Mouse (Mus musculus): Measurements from ENCODE around the gene Klk5.

Klk5 gene

GRCm38 (mm10) chr7:43876444-43876843 lies 34.7 kb downstream of the Klk5 start:
- no peak for DNase-seq (ENCODE audit: low spot score in 2 of 2)

GRCm38 (mm10) chr7:43878281-43878680 lies 36.5 kb downstream of the Klk5 start:
- DNase-seq (ENCODE audit: low spot score in 2 of 2), result no peak

GRCm38 (mm10) chr7:43880912-43881311 lies 39.1 kb downstream of the Klk5 start, which contains the start of gene Klk4:
Gene Klk4 (plus strand): TSS chr7:43881160.
- DNase-seq (ENCODE audit: low spot score in 2 of 2), result no peak

- DNase-seq (ENCODE audit: low spot score in 2 of 2), result no peak
These were observed 40.6 kb downstream of the Klk5 start for GRCm38 (mm10) chr7:43882346-43882745.

GRCm38 (mm10) chr7:43882811-43883210 lies 41.0 kb downstream of the Klk5 start:
- DNase-seq (ENCODE audit: low spot score in 2 of 2), result no peak

GRCm38 (mm10) chr7:43883547-43883946 lies 41.8 kb downstream of the Klk5 start:
- peak in 1 of 2 experiments; percentile 46 for DNase-seq (ENCODE audit: low spot score in 2 of 2)

GRCm38 (mm10) chr7:43891365-43891764 lies 49.6 kb downstream of the Klk5 start:
- DNase-seq (ENCODE audit: low spot score in 2 of 2), result no peak

- DNase-seq (ENCODE audit: low spot score in 2 of 2), result no peak
These were observed 50.0 kb downstream of the Klk5 start for GRCm38 (mm10) chr7:43891788-43892187.

- DNase-seq (ENCODE audit: low spot score in 2 of 2), result peak; percentile 86 to 91
These were observed 53.1 kb downstream of the Klk5 start for GRCm38 (mm10) chr7:43894836-43895235.
